Mouse (Mus musculus) cerebellum, adult 11-12 months (tissue): ENCODE measurements at regions not wholly inside any gene's neighbourhood (a gene's known extent, or its start where the extent isn't known, plus 50 kb on each side); places are given as distances from the start of the nearest gene placed in this dataset.

Experiments
- DNase-seq: peaks from one replicate; pipeline ENCODE4 v3.0.0; 2022

- DNase-seq: no peak
These were observed 92.9 kb downstream of the Zfp365 start for GRCm38 (mm10) chr10:67819534-67819933.

GRCm38 (mm10) chr10:67813901-67814300, 98.6 kb downstream of the Zfp365 start:
- no peak for DNase-seq

- DNase-seq: no peak
These were observed 107.3 kb downstream of the Zfp365 start for GRCm38 (mm10) chr10:67805131-67805530.

- DNase-seq: no peak
These were observed 107.8 kb downstream of the Zfp365 start for GRCm38 (mm10) chr10:67804637-67805036.

- DNase-seq: no peak
These were observed 110.3 kb downstream of the Zfp365 start for GRCm38 (mm10) chr10:67802156-67802555.

GRCm38 (mm10) chr10:67801619-67802018, 110.8 kb downstream of the Zfp365 start:
- DNase-seq: no peak

GRCm38 (mm10) chr10:67798991-67799390, 113.5 kb downstream of the Zfp365 start:
- DNase-seq: no peak

- DNase-seq: no peak
These were observed 119.3 kb downstream of the Zfp365 start for GRCm38 (mm10) chr10:67793206-67793605.

- no peak for DNase-seq
These were observed 122.8 kb downstream of the Zfp365 start for GRCm38 (mm10) chr10:67789651-67790050.

- no peak for DNase-seq
These were observed 124.3 kb downstream of the Zfp365 start for GRCm38 (mm10) chr10:67788116-67788515.

GRCm38 (mm10) chr10:67785563-67785962, 126.9 kb downstream of the Zfp365 start:
- DNase-seq: no peak

- no peak for DNase-seq
These were observed 134.1 kb downstream of the Zfp365 start for GRCm38 (mm10) chr10:67778341-67778740.

- no peak for DNase-seq
These were observed 134.7 kb downstream of the Zfp365 start for GRCm38 (mm10) chr10:67777721-67778120.

- no peak for DNase-seq
These were observed 135.6 kb downstream of the Zfp365 start for GRCm38 (mm10) chr10:67776851-67777250.

GRCm38 (mm10) chr10:67771796-67772195, 140.7 kb downstream of the Zfp365 start:
- DNase-seq: no peak

- peak; percentile 7 for DNase-seq
These were observed 146.4 kb downstream of the Zfp365 start for GRCm38 (mm10) chr10:67766099-67766498.

- DNase-seq: no peak
These were observed 152.0 kb downstream of the Zfp365 start for GRCm38 (mm10) chr10:67760424-67760823.

- DNase-seq: no peak
These were observed 164.3 kb downstream of the Zfp365 start for GRCm38 (mm10) chr10:67748121-67748520.

- no peak for DNase-seq
These were observed 165.0 kb downstream of the Zfp365 start for GRCm38 (mm10) chr10:67747461-67747860.

- no peak for DNase-seq
These were observed 166.3 kb downstream of the Zfp365 start for GRCm38 (mm10) chr10:67746140-67746539.

GRCm38 (mm10) chr10:67743561-67743960, 168.9 kb downstream of the Zfp365 start:
- DNase-seq: no peak

GRCm38 (mm10) chr10:67742824-67743223, 169.6 kb downstream of the Zfp365 start:
- DNase-seq: no peak

- DNase-seq: no peak
These were observed 170.2 kb downstream of the Zfp365 start for GRCm38 (mm10) chr10:67742305-67742704.

GRCm38 (mm10) chr10:67739199-67739598, 173.3 kb downstream of the Zfp365 start:
- no peak for DNase-seq

- no peak for DNase-seq
These were observed 175.8 kb downstream of the Zfp365 start for GRCm38 (mm10) chr10:67736636-67737035.

GRCm38 (mm10) chr10:67731577-67731976, 180.9 kb downstream of the Zfp365 start:
- DNase-seq: no peak
